Mouse (Mus musculus): ENCODE data around the gene Zfp641.

The Zfp641 gene

GRCm38 (mm10) chr15:98295628-98296551, at the start of gene Zfp641:
TSS of gene Zfp641 (minus strand) at chr15:98296161.
- no peak for DNase-seq (ENCODE audit: low spot score)

GRCm38 (mm10) chr15:98340887-98341286, 44.9 kb upstream of the Zfp641 start, which contains the start of gene Olfr284:
TSS of gene Olfr284 (minus strand) at chr15:98340987.
- DNase-seq (ENCODE audit: low spot score), result no peak

GRCm38 (mm10) chr15:98317177-98317724, 21.3 kb upstream of the Zfp641 start, which contains the start of gene Olfr285:
TSS of gene Olfr285 (minus strand) at chr15:98317353.
- DNase-seq (ENCODE audit: low spot score), result no peak

- no peak for DNase-seq (ENCODE audit: low spot score)
Observed at GRCm38 (mm10) chr15:98315703-98316102, 19.7 kb upstream of the Zfp641 start.

GRCm38 (mm10) chr15:98293651-98294050, 2.3 kb downstream of the Zfp641 start:
- no peak for DNase-seq (ENCODE audit: low spot score)

- DNase-seq (ENCODE audit: low spot score), result no peak
Observed at GRCm38 (mm10) chr15:98288566-98288965, 7.4 kb downstream of the Zfp641 start.

- no peak for DNase-seq (ENCODE audit: low spot score)
Observed at GRCm38 (mm10) chr15:98286418-98286817, 9.5 kb downstream of the Zfp641 start.

- DNase-seq (ENCODE audit: low spot score), result no peak
Observed at GRCm38 (mm10) chr15:98257776-98258175, 38.2 kb downstream of the Zfp641 start.

GRCm38 (mm10) chr15:98257193-98257592, 38.8 kb downstream of the Zfp641 start, which contains the start of gene H1fnt:
TSS of gene H1fnt (minus strand) at chr15:98257293.
- no peak for DNase-seq (ENCODE audit: low spot score)

GRCm38 (mm10) chr15:98256271-98256670, 39.7 kb downstream of the Zfp641 start:
- DNase-seq (ENCODE audit: low spot score), result no peak

Measured in c-Kit-positive CD71-positive TER-119-positive erythroid progenitor cells, embryonic 14.5 days (primary cell).